Mouse (Mus musculus) liver, adult 2 months (tissue): ENCODE results near the gene Olfr988. TPM values are rescaled to one million over a fixed set of nuclear protein-coding genes. Genes with fewer than 3 reads are reported as not detected.
"Not testable (repeated sequence)": the region's sequence is repeated elsewhere in the genome, so short reads cannot be mapped to it uniquely, and the experiment has no call there.

ENCODE experiments used
- DNase-seq: peaks from one replicate; pipeline ENCODE4 v3.0.0-alpha.2; 2011; ENCODE audit warnings: low read depth, low spot score; ENCODE audit errors: extremely low read depth
- H3K27ac ChIP-seq: fragments of 200-500 bp; replicated peaks from 2 replicates; pipeline ENCODE4 v1.5.1; 2012; ENCODE audit warnings: low read depth, mild to moderate bottlenecking, control low read depth, inconsistent platforms, low read length; ENCODE audit not compliant: insufficient read depth
- H3K27me3 ChIP-seq: fragments of 200-500 bp; 2 replicates; pipeline ENCODE4 v1.6.1; 2012; ENCODE audit warnings: mild to moderate bottlenecking, moderate library complexity, low read length, inconsistent platforms; ENCODE audit not compliant: control insufficient read depth, insufficient read depth
- H3K36me3 ChIP-seq: fragments of 200-500 bp; 2 replicates; pipeline ENCODE4 v1.6.1; 2012; ENCODE audit warnings: low read length, inconsistent platforms; ENCODE audit not compliant: control insufficient read depth, insufficient read depth
- H3K4me1 ChIP-seq: fragments of 200-500 bp; 2 replicates; pipeline ENCODE4 v1.6.1; 2011; ENCODE audit warnings: low read length; ENCODE audit not compliant: control insufficient read depth, insufficient read depth
- H3K4me3 ChIP-seq: fragments of 200-500 bp; 2 replicates; pipeline ENCODE4 v1.5.1; 2011; ENCODE audit warnings: low read depth, mild to moderate bottlenecking, control low read depth, low read length, moderate library complexity; ENCODE audit not compliant: insufficient read depth
- H3K79me2 ChIP-seq: fragments of 200-500 bp; 2 replicates; pipeline ENCODE4 v1.6.1; 2012; ENCODE audit warnings: inconsistent platforms, mild to moderate bottlenecking, low read length, moderate library complexity; ENCODE audit not compliant: control insufficient read depth, insufficient read depth
- H3K9ac ChIP-seq: fragments of 200-500 bp; 2 replicates; pipeline ENCODE4 v1.6.1; 2012; ENCODE audit warnings: low read depth, mild to moderate bottlenecking, control low read depth, inconsistent platforms, low read length
- CTCF ChIP-seq: fragments of 200-500 bp; IDR thresholded peaks from 2 replicates; pipeline ENCODE4 v1.5.1; 2011; ENCODE audit warnings: low read depth, low read length, control low read depth
- POLR2A ChIP-seq: fragments of 200-500 bp; IDR thresholded peaks from 2 replicates; pipeline ENCODE4 v1.6.1; 2011; ENCODE audit warnings: low read length, control low read depth; ENCODE audit not compliant: insufficient read depth; ENCODE audit errors: extremely low read depth
- WGBS: fragments of 180-500 bp; shearing (Covaris S2); methylation state at CpG from one replicate; pipeline ENCODE4 v1.1.7; 2018; 5-methylcytosine and 5-hydroxymethylcytosine counted together
- polyA plus RNA-seq: library from polyadenylated mRNA; depleted of rRNA; stranded (reverse); fragments of >200 nt; gene quantifications from 2 replicates; pipeline ENCODE4 v1.2.3, GENCODE M21; 2012; rRNA removed
- total RNA-seq: library from RNA; depleted of rRNA; stranded (reverse); fragments of >200 nt; gene quantifications from 2 replicates; pipeline ENCODE4 v1.2.3, GENCODE M21; 2014; rRNA removed

Olfr988 gene
- not detected in 2 replicates for total RNA-seq
- polyA plus RNA-seq = not detected in 2 replicates

DNA sequence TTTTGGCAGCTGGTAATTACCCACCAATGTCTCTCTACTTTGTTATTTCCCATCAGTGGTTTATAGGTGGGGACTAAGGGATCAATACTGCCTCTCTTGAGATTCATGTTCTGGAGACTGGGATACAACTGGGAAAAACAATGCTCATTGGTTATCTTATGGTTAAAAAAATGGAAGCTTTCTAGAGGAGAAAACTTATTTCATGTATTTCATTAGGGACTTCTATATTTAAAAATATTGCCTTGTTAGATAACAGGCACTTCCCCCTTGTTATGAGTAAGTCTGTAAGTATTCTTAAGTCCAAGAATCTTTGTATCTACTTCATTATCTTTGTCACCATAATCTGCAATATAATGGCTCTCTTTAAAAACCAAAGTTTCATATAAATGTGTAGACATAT, at the start of gene Olfr988:
TSS of gene Olfr988 (minus strand) at position 101 of the 400 bp plus-strand sequence.
- not testable (repeated sequence) for H3K4me1 ChIP-seq, H3K36me3 ChIP-seq, H3K9ac ChIP-seq, H3K4me3 ChIP-seq, H3K27me3 ChIP-seq, H3K79me2 ChIP-seq, H3K27ac ChIP-seq, DNase-seq

DNA sequence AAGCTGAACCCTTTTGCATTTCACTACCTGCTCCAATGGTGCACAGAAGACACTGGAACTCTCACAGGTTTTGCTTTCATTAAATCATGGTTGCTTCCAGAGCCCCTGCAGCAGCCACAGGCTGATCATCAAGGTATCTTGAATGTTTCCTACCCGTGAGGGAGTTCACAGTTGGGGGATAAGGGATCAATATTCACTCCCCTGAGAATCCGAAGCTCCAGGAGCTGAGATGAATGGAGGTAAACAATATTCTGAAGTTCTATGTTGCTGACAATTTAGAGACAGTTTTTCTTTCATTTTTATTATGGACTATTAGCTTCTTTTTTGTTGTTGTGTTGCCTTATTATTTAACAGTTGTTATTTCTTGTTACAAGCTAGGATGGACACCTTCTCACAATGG, 46.3 kb upstream of the Olfr988 start, which contains the start of gene Olfr992:
TSS of gene Olfr992 (minus strand) at position 101 of the 400 bp plus-strand sequence.
- H3K79me2 ChIP-seq = no peaks in the 10 kb centered on the region
- no peaks in the 10 kb centered on the region for H3K4me1 ChIP-seq
- no peak within 1 kb of the TSS for H3K9ac ChIP-seq
- no peaks in the 10 kb centered on the region for H3K36me3 ChIP-seq
- 29% methylated on average over 2 of the region's 2 CpGs for WGBS
- no peak for DNase-seq
- no peaks in the 10 kb centered on the region for H3K27me3 ChIP-seq
- TF ChIP-seq POLR2A (no peak), CTCF (no peak)
- H3K4me3 ChIP-seq = no peak within 1 kb of the TSS
- no peak within 1 kb of the TSS for H3K27ac ChIP-seq

- H3K36me3 ChIP-seq = no peaks in the 10 kb centered on the region
- WGBS = 54% methylated on average over 7 of the region's 7 CpGs
- H3K79me2 ChIP-seq = no peaks in the 10 kb centered on the region
- no peak overlapping the region for H3K9ac ChIP-seq
- no peak overlapping the region for H3K4me3 ChIP-seq
- TF ChIP-seq POLR2A (no peak), CTCF (no peak)
- DNase-seq = peak; percentile 4
- H3K4me1 ChIP-seq = no peaks in the 10 kb centered on the region
- H3K27ac ChIP-seq = no peak overlapping the region
- no peaks in the 10 kb centered on the region for H3K27me3 ChIP-seq
Measured at GRCm38 (mm10) chr2:85339972-85340371, 23.1 kb downstream of the Olfr988 start.

DNA sequence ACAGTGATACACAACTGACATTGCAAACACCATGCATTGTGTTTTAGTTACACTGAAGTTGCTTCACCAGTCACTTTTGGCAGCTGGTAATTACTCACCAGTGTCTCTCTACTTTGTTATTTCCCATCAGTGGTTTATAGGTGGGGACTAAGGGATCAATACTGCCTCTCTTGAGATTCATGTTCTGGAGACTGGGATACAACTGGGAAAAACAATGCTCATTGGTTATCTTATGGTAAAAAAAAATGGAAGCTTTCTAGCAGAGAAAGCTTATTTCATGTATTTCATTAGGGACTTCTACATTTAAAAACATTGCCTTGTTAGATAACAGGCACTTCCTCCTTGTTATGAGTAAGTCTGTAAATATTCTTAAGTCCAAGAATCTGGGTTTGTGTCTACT, 23.8 kb downstream of the Olfr988 start, which contains the start of gene Olfr987:
TSS of gene Olfr987 (minus strand) at position 101 of the 400 bp plus-strand sequence.
- DNase-seq, H3K9ac ChIP-seq, H3K79me2 ChIP-seq, H3K4me1 ChIP-seq, H3K36me3 ChIP-seq, H3K27ac ChIP-seq, H3K4me3 ChIP-seq, H3K27me3 ChIP-seq: not testable (repeated sequence)

GRCm38 (mm10) chr2:85319106-85319505, 43.9 kb downstream of the Olfr988 start:
- WGBS = 88% methylated on average over 1 of the region's 1 CpGs
- H3K9ac ChIP-seq = no peak overlapping the region
- TF ChIP-seq POLR2A (no peak), CTCF (no peak)

More at GRCm38 (mm10) chr2:85319106-85319505, 43.9 kb downstream of the Olfr988 start:
- DNase-seq = no peak
- H3K79me2 ChIP-seq = no peaks in the 10 kb centered on the region
- H3K4me1 ChIP-seq = no peaks in the 10 kb centered on the region
- H3K27ac ChIP-seq = no peak overlapping the region
- no peak overlapping the region for H3K4me3 ChIP-seq
- H3K36me3 ChIP-seq = no peaks in the 10 kb centered on the region
- H3K27me3 ChIP-seq = no peaks in the 10 kb centered on the region; the same call in 1 of the 2 replicates

Other genes starting within 250 kb of the Olfr988 start
- gene Aplnr, start 227.0 kb downstream of the Olfr988 start, total RNA-seq = 0.07 and 0.09 TPM in 2 replicates
- 0.04 and 0.06 TPM in 2 replicates for gene Aplnr, start 227.0 kb downstream of the Olfr988 start, polyA plus RNA-seq
- 0.07 TPM in 1 of 2 replicates, not detected in the other for gene Lrrc55, start 166.0 kb downstream of the Olfr988 start, total RNA-seq
- gene Lrrc55, start 166.0 kb downstream of the Olfr988 start, polyA plus RNA-seq = not detected in 2 replicates
- gene Olfr987, start 23.9 kb downstream of the Olfr988 start, total RNA-seq = not detected in 2 replicates
- not detected in 2 replicates for gene Olfr987, start 23.9 kb downstream of the Olfr988 start, polyA plus RNA-seq
- not detected in 2 replicates for gene Olfr992, start 46.2 kb upstream of the Olfr988 start, total RNA-seq
- gene Olfr992, start 46.2 kb upstream of the Olfr988 start, polyA plus RNA-seq = not detected in 2 replicates
- gene Olfr993, start 51.6 kb upstream of the Olfr988 start, total RNA-seq = not detected in 2 replicates
- not detected in 2 replicates for gene Olfr993, start 51.6 kb upstream of the Olfr988 start, polyA plus RNA-seq
- not detected in 2 replicates for gene Olfr994, start 73.2 kb upstream of the Olfr988 start, total RNA-seq
- not detected in 2 replicates for gene Olfr994, start 73.2 kb upstream of the Olfr988 start, polyA plus RNA-seq
- gene Olfr995, start 80.4 kb upstream of the Olfr988 start, total RNA-seq = not detected in 2 replicates
- not detected in 2 replicates for gene Olfr995, start 80.4 kb upstream of the Olfr988 start, polyA plus RNA-seq
- gene 4833423E24Rik, start 155.8 kb upstream of the Olfr988 start, total RNA-seq = not detected in 2 replicates
- not detected in 2 replicates for gene 4833423E24Rik, start 155.8 kb upstream of the Olfr988 start, polyA plus RNA-seq
- gene Olfr996, start 216.0 kb upstream of the Olfr988 start, total RNA-seq = not detected in 2 replicates
- gene Olfr996, start 216.0 kb upstream of the Olfr988 start, polyA plus RNA-seq = not detected in 2 replicates
- not detected in 2 replicates for gene Olfr998, start 225.7 kb upstream of the Olfr988 start, total RNA-seq
- gene Olfr998, start 225.7 kb upstream of the Olfr988 start, polyA plus RNA-seq = not detected in 2 replicates
- gene Olfr1000, start 248.7 kb upstream of the Olfr988 start, total RNA-seq = not detected in 2 replicates
- not detected in 2 replicates for gene Olfr1000, start 248.7 kb upstream of the Olfr988 start, polyA plus RNA-seq